Mouse (Mus musculus): Measurements from ENCODE around the gene Olfr1184. TPM values are rescaled to one million over a fixed set of nuclear protein-coding genes. Genes with fewer than 3 reads are reported as not detected.

The Olfr1184 gene
- not detected for polyA plus RNA-seq (2015; fragmentation: Illumina TruSeq; extraction: RNeasy Lipid Tissue Mini Kit (QIAGEN cat#74804); ENCODE audit: low read depth, low replicate concordance)

GRCm38 (mm10) chr2:88483298-88483697, at the start of gene Olfr1184:
Olfr1184 (plus strand) TSS chr2:88483598.

GRCm38 (mm10) chr2:88449031-88449430, 34.4 kb upstream of the Olfr1184 start, which contains the start of gene Gm13757:
Gm13757 (minus strand) TSS chr2:88449131.

DNA sequence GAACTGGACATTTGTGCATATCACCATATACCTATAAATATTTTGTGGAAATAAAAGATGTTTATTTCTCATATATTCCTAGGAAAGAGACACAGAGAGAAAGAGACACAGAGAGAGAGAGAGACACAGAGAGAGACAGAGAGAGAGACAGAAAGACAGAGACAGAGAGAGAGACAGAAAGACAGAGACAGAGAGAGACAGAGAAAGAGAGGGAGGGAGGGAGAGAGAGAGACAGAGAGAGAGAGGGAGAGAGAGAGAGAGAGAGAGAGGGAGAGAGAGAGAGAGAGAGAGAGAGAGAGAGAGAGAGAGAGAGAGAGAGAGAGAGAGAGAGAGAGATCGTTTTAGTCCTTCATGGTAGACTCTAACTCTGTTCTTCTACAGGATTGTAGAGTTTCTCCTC, 28.8 kb upstream of the Olfr1184 start, which contains the start of gene Olfr1183:
Olfr1183 (plus strand) TSS at position 301 of the 400 bp plus-strand sequence.

DNA sequence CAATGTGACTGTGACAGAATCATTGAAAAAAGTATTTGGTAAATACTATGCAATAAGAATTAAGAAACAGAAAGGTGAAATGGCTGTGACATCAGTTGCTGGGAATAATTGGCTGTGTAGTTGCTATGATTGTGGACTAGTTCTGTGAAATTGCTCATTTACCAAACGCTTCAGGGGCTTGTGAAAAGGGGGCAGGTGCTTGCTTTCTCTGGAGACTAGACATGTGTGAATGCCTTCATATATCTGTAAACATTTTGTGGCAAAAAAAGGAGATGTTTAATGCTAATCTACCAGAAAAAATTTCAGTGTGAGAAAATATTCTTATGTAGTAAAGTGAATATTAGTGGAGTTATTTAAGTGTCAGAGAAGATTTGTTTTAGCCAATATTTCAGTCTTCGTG, 9.6 kb downstream of the Olfr1184 start, which contains the start of gene Olfr1185-ps1:
Olfr1185-ps1 (plus strand) TSS at position 301 of the 400 bp plus-strand sequence.

GRCm38 (mm10) chr2:88518251-88518650, 34.9 kb downstream of the Olfr1184 start, which contains the start of gene Olfr1186:
Olfr1186 (plus strand) TSS chr2:88518551.

Other genes starting within 250 kb of the Olfr1184 start
- gene Olfr1173, start 203.7 kb upstream of the Olfr1184 start, polyA plus RNA-seq (2015; fragmentation: Illumina TruSeq; extraction: RNeasy Lipid Tissue Mini Kit (QIAGEN cat#74804); ENCODE audit: low read depth, low replicate concordance): not detected
- not detected for gene Olfr1174-ps, start 168.5 kb upstream of the Olfr1184 start, polyA plus RNA-seq (2015; fragmentation: Illumina TruSeq; extraction: RNeasy Lipid Tissue Mini Kit (QIAGEN cat#74804); ENCODE audit: low read depth, low replicate concordance)
- not detected for gene Olfr1175-ps, start 156.4 kb upstream of the Olfr1184 start, polyA plus RNA-seq (2015; fragmentation: Illumina TruSeq; extraction: RNeasy Lipid Tissue Mini Kit (QIAGEN cat#74804); ENCODE audit: low read depth, low replicate concordance)
- not detected for gene Olfr1176, start 146.9 kb upstream of the Olfr1184 start, polyA plus RNA-seq (2015; fragmentation: Illumina TruSeq; extraction: RNeasy Lipid Tissue Mini Kit (QIAGEN cat#74804); ENCODE audit: low read depth, low replicate concordance)
- not detected for gene Olfr1177-ps, start 137.1 kb upstream of the Olfr1184 start, polyA plus RNA-seq (2015; fragmentation: Illumina TruSeq; extraction: RNeasy Lipid Tissue Mini Kit (QIAGEN cat#74804); ENCODE audit: low read depth, low replicate concordance)
- gene Olfr1178, start 96.5 kb upstream of the Olfr1184 start, polyA plus RNA-seq (2015; fragmentation: Illumina TruSeq; extraction: RNeasy Lipid Tissue Mini Kit (QIAGEN cat#74804); ENCODE audit: low read depth, low replicate concordance): not detected
- gene Olfr1179, start 77.1 kb upstream of the Olfr1184 start, polyA plus RNA-seq (2015; fragmentation: Illumina TruSeq; extraction: RNeasy Lipid Tissue Mini Kit (QIAGEN cat#74804); ENCODE audit: low read depth, low replicate concordance): not detected
- gene Olfr1180, start 64.4 kb upstream of the Olfr1184 start, polyA plus RNA-seq (2015; fragmentation: Illumina TruSeq; extraction: RNeasy Lipid Tissue Mini Kit (QIAGEN cat#74804); ENCODE audit: low read depth, low replicate concordance): not detected
- not detected for gene Olfr1181, start 57.4 kb upstream of the Olfr1184 start, polyA plus RNA-seq (2015; fragmentation: Illumina TruSeq; extraction: RNeasy Lipid Tissue Mini Kit (QIAGEN cat#74804); ENCODE audit: low read depth, low replicate concordance)
- gene Gm13757, start 34.5 kb upstream of the Olfr1184 start, polyA plus RNA-seq (2015; fragmentation: Illumina TruSeq; extraction: RNeasy Lipid Tissue Mini Kit (QIAGEN cat#74804); ENCODE audit: low read depth, low replicate concordance): not detected
- not detected for gene Olfr1183, start 28.7 kb upstream of the Olfr1184 start, polyA plus RNA-seq (2015; fragmentation: Illumina TruSeq; extraction: RNeasy Lipid Tissue Mini Kit (QIAGEN cat#74804); ENCODE audit: low read depth, low replicate concordance)
- gene Olfr1185-ps1, start 9.7 kb downstream of the Olfr1184 start, polyA plus RNA-seq (2015; fragmentation: Illumina TruSeq; extraction: RNeasy Lipid Tissue Mini Kit (QIAGEN cat#74804); ENCODE audit: low read depth, low replicate concordance): not detected
- not detected for gene Olfr1186, start 35.0 kb downstream of the Olfr1184 start, polyA plus RNA-seq (2015; fragmentation: Illumina TruSeq; extraction: RNeasy Lipid Tissue Mini Kit (QIAGEN cat#74804); ENCODE audit: low read depth, low replicate concordance)
- not detected for gene Olfr1188, start 73.3 kb downstream of the Olfr1184 start, polyA plus RNA-seq (2015; fragmentation: Illumina TruSeq; extraction: RNeasy Lipid Tissue Mini Kit (QIAGEN cat#74804); ENCODE audit: low read depth, low replicate concordance)
- gene Olfr1189, start 102.9 kb downstream of the Olfr1184 start, polyA plus RNA-seq (2015; fragmentation: Illumina TruSeq; extraction: RNeasy Lipid Tissue Mini Kit (QIAGEN cat#74804); ENCODE audit: low read depth, low replicate concordance): not detected
- not detected for gene Olfr1191-ps1, start 156.9 kb downstream of the Olfr1184 start, polyA plus RNA-seq (2015; fragmentation: Illumina TruSeq; extraction: RNeasy Lipid Tissue Mini Kit (QIAGEN cat#74804); ENCODE audit: low read depth, low replicate concordance)
- not detected for gene Olfr1192-ps1, start 164.9 kb downstream of the Olfr1184 start, polyA plus RNA-seq (2015; fragmentation: Illumina TruSeq; extraction: RNeasy Lipid Tissue Mini Kit (QIAGEN cat#74804); ENCODE audit: low read depth, low replicate concordance)
- gene Olfr1193, start 192.0 kb downstream of the Olfr1184 start, polyA plus RNA-seq (2015; fragmentation: Illumina TruSeq; extraction: RNeasy Lipid Tissue Mini Kit (QIAGEN cat#74804); ENCODE audit: low read depth, low replicate concordance): not detected
- gene Olfr1195, start 205.6 kb downstream of the Olfr1184 start, polyA plus RNA-seq (2015; fragmentation: Illumina TruSeq; extraction: RNeasy Lipid Tissue Mini Kit (QIAGEN cat#74804); ENCODE audit: low read depth, low replicate concordance): not detected
- gene Olfr1196, start 221.0 kb downstream of the Olfr1184 start, polyA plus RNA-seq (2015; fragmentation: Illumina TruSeq; extraction: RNeasy Lipid Tissue Mini Kit (QIAGEN cat#74804); ENCODE audit: low read depth, low replicate concordance): not detected
- gene Olfr1197, start 248.8 kb downstream of the Olfr1184 start, polyA plus RNA-seq (2015; fragmentation: Illumina TruSeq; extraction: RNeasy Lipid Tissue Mini Kit (QIAGEN cat#74804); ENCODE audit: low read depth, low replicate concordance): not detected

All from brain, adult 10 weeks (tissue).